Mouse (Mus musculus) embryonic facial prominence, embryonic 11.5 days (tissue): ENCODE data around the gene Paqr5. TPM values are rescaled to one million over a fixed set of nuclear protein-coding genes. Genes with fewer than 3 reads are reported as not detected.

Experiments used
- ATAC-seq: fragments of 200-750 bp; cut with Nextera tagmentation; replicated peaks from 2 replicates; pipeline ENCODE4 v1.8.0; 2017; ENCODE audit warnings: low read depth; ENCODE audit not compliant: insufficient number of reproducible peaks, low FRiP score, low TSS enrichment
- DNase-seq: peaks from one replicate; pipeline ENCODE4 v3.0.0-alpha.2; 2015; ENCODE audit warnings: low spot score
- H3K27ac ChIP-seq: fragments of 300-500 bp; sonication (generic); replicated peaks from 2 replicates; pipeline ENCODE4 v1.5.1; 2014; ENCODE audit warnings: mild to moderate bottlenecking, low read depth, low read length, control low read depth
- H3K27me3 ChIP-seq: fragments of 300-500 bp; sonication (generic); 2 replicates; pipeline ENCODE4 v1.6.1; 2014; ENCODE audit warnings: mild to moderate bottlenecking, low read length, moderate library complexity, mixed read lengths; ENCODE audit not compliant: control insufficient read depth, insufficient read depth
- H3K36me3 ChIP-seq: fragments of 300-500 bp; sonication (generic); replicated peaks from 2 replicates; pipeline ENCODE4 v1.6.1; 2014; ENCODE audit warnings: low read depth, mild to moderate bottlenecking, low read length, moderate library complexity, mixed read lengths; ENCODE audit not compliant: control insufficient read depth, insufficient read depth
- H3K4me1 ChIP-seq: fragments of 300-500 bp; sonication (generic); 2 replicates; pipeline ENCODE4 v1.6.1; 2014; ENCODE audit warnings: low read length, mixed read lengths; ENCODE audit not compliant: control insufficient read depth, insufficient read depth
- H3K4me2 ChIP-seq: fragments of 300-500 bp; sonication (generic); 2 replicates; pipeline ENCODE4 v1.6.1; 2014; ENCODE audit warnings: low read depth, mild to moderate bottlenecking, control low read depth, low read length, moderate library complexity
- H3K4me3 ChIP-seq: fragments of 300-500 bp; sonication (generic); 2 replicates; pipeline ENCODE4 v1.5.1; 2014; ENCODE audit warnings: low read depth, low read length, control low read depth
- H3K9ac ChIP-seq: fragments of 300-500 bp; sonication (generic); replicated peaks from 2 replicates; pipeline ENCODE4 v1.6.1; 2014; ENCODE audit warnings: mild to moderate bottlenecking, control low read depth, low read length
- H3K9me3 ChIP-seq: fragments of 300-500 bp; sonication (generic); replicated peaks from 2 replicates; pipeline ENCODE4 v1.6.1; 2016; ENCODE audit warnings: mild to moderate bottlenecking, low read length, inconsistent platforms, mixed read lengths; ENCODE audit not compliant: control insufficient read depth
- WGBS: fragments of 180-500 bp; shearing (Covaris S2); extraction: QIAGEN DNeasy Blood & Tissue Kit; methylation state at CpG from one replicate; pipeline ENCODE4 v1.1.7; 2014; 5-methylcytosine and 5-hydroxymethylcytosine counted together
- polyA plus RNA-seq: library from polyadenylated mRNA; unstranded; fragments of >200 nt; fragmentation: Nextera tagmentation; extraction: Ambion mirVana; gene quantifications from 2 replicates; pipeline ENCODE4 v1.2.1, GENCODE M21; 2014

Gene Paqr5
- polyA plus RNA-seq, 1 experiment from 2014 or later = 0.34 TPM

- Histone ChIP-seq H3K27me3 (no peaks in the 10 kb centered on the region), H3K4me1 (no peaks in the 10 kb centered on the region), H3K4me2 (no peak overlapping the region), H3K4me3 (no peak overlapping the region), H3K36me3 (no peaks in the 10 kb centered on the region), H3K27ac (no peak overlapping the region), H3K9ac (no peak overlapping the region), H3K9me3 (no peaks in the 10 kb centered on the region)
- 81% methylated on average over 3 of the region's 3 CpGs for WGBS
- DNase-seq (no peak), ATAC-seq (no peak)
Observed at GRCm38 (mm10) chr9:62042167-62042566, 15.5 kb upstream of the Paqr5 start.

GRCm38 (mm10) chr9:62040008-62040608 lies 13.5 kb upstream of the Paqr5 start:
- no peak for ATAC-seq
- Histone ChIP-seq H3K4me2 (no peak overlapping the region; the same call in 1 of the 2 replicates), H3K9me3 (no peaks in the 10 kb centered on the region), H3K9ac (no peak overlapping the region), H3K4me1 (no peaks in the 10 kb centered on the region), H3K4me3 (no peak overlapping the region), H3K27ac (no peak overlapping the region), H3K36me3 (no peaks in the 10 kb centered on the region), H3K27me3 (no peaks in the 10 kb centered on the region)
- DNase-seq = peak; percentile 92
- WGBS = 8% methylated on average over 20 of the region's 20 CpGs

- no peak overlapping the region for H3K4me3 ChIP-seq
- no peak overlapping the region for H3K4me2 ChIP-seq
- WGBS = 91% methylated on average over 1 of the region's 1 CpGs
- DNase-seq (no peak), ATAC-seq (no peak)
- H3K36me3 ChIP-seq = no peaks in the 10 kb centered on the region
- no peaks in the 10 kb centered on the region for H3K9me3 ChIP-seq
- H3K27ac ChIP-seq = no peak overlapping the region
- H3K27me3 ChIP-seq = no peaks in the 10 kb centered on the region
- H3K4me1 ChIP-seq = no peaks in the 10 kb centered on the region
- no peak overlapping the region for H3K9ac ChIP-seq
Observed at GRCm38 (mm10) chr9:62035806-62036205, 9.2 kb upstream of the Paqr5 start.

GRCm38 (mm10) chr9:62032206-62032605 lies 5.5 kb upstream of the Paqr5 start:
- ATAC-seq (no peak), DNase-seq (no peak)
- 95% methylated on average over 3 of the region's 3 CpGs for WGBS
- Histone ChIP-seq H3K4me1 (no peaks in the 10 kb centered on the region), H3K9me3 (no peaks in the 10 kb centered on the region), H3K9ac (no peak overlapping the region), H3K4me3 (no peak overlapping the region), H3K36me3 (no peaks in the 10 kb centered on the region), H3K4me2 (no peak overlapping the region), H3K27ac (no peak overlapping the region), H3K27me3 (peaks cover 3% of the 10 kb centered on the region)

- peaks cover 23% of the 10 kb centered on the region for H3K27me3 ChIP-seq
- H3K27ac ChIP-seq = no peak overlapping the region
- DNase-seq (no peak), ATAC-seq (no peak)
- H3K9ac ChIP-seq = no peak overlapping the region
- no peak overlapping the region for H3K4me3 ChIP-seq
- WGBS = 50% methylated on average over 3 of the region's 3 CpGs
- H3K4me2 ChIP-seq = no peak overlapping the region
- peaks cover 5% of the 10 kb centered on the region; the same call in 1 of the 2 replicates for H3K4me1 ChIP-seq
- H3K9me3 ChIP-seq = no peaks in the 10 kb centered on the region
- H3K36me3 ChIP-seq = no peaks in the 10 kb centered on the region
Observed at GRCm38 (mm10) chr9:62028072-62028471, 1.4 kb upstream of the Paqr5 start.

- 48% methylated on average over 5 of the region's 5 CpGs for WGBS
- DNase-seq (no peak), ATAC-seq (no peak)
- Histone ChIP-seq H3K4me3 (no peak overlapping the region), H3K4me1 (peaks cover 5% of the 10 kb centered on the region; the same call in 1 of the 2 replicates), H3K9ac (no peak overlapping the region), H3K27me3 (peaks cover 23% of the 10 kb centered on the region), H3K4me2 (no peak overlapping the region), H3K27ac (no peak overlapping the region), H3K9me3 (no peaks in the 10 kb centered on the region), H3K36me3 (no peaks in the 10 kb centered on the region)
Observed at GRCm38 (mm10) chr9:62025056-62025455, 1.6 kb downstream of the Paqr5 start.

GRCm38 (mm10) chr9:62023879-62024278 lies 2.8 kb downstream of the Paqr5 start:
- no peak overlapping the region for H3K9ac ChIP-seq
- H3K9me3 ChIP-seq = no peaks in the 10 kb centered on the region
- H3K4me1 ChIP-seq = peaks cover 5% of the 10 kb centered on the region; the same call in 1 of the 2 replicates
- no peaks in the 10 kb centered on the region for H3K36me3 ChIP-seq
- WGBS = 44% methylated on average over 4 of the region's 4 CpGs
- H3K27me3 ChIP-seq = peaks cover 23% of the 10 kb centered on the region
- no peak overlapping the region for H3K27ac ChIP-seq
- no peak for DNase-seq
- no peak overlapping the region for H3K4me2 ChIP-seq
- no peak overlapping the region for H3K4me3 ChIP-seq
- no peak for ATAC-seq

- Histone ChIP-seq H3K9ac (no peak overlapping the region), H3K4me3 (no peak overlapping the region), H3K4me2 (no peak overlapping the region), H3K36me3 (no peaks in the 10 kb centered on the region), H3K27ac (no peak overlapping the region), H3K4me1 (peaks cover 5% of the 10 kb centered on the region; the same call in 1 of the 2 replicates), H3K9me3 (no peaks in the 10 kb centered on the region), H3K27me3 (peaks cover 23% of the 10 kb centered on the region)
- DNase-seq = no peak
- ATAC-seq = no peak
- WGBS = 80% methylated on average over 6 of the region's 6 CpGs
Observed at GRCm38 (mm10) chr9:62022961-62023680, 3.5 kb downstream of the Paqr5 start.
